Mouse (Mus musculus): ENCODE results near the gene Gpr182.

GRCm38 (mm10) chr10:127799295-127799694 is 47.8 kb upstream of the Gpr182 start:
- TF ChIP-seq EP300 (IDR thresholded peaks at IDR 0.05; ENCODE audit: low read depth), result no peak
- TF ChIP-seq CTCF (IDR thresholded peaks at IDR 0.05; ENCODE audit: low read depth), result no peak
